Mouse (Mus musculus): ENCODE results near the gene Trarg1.

DNA sequence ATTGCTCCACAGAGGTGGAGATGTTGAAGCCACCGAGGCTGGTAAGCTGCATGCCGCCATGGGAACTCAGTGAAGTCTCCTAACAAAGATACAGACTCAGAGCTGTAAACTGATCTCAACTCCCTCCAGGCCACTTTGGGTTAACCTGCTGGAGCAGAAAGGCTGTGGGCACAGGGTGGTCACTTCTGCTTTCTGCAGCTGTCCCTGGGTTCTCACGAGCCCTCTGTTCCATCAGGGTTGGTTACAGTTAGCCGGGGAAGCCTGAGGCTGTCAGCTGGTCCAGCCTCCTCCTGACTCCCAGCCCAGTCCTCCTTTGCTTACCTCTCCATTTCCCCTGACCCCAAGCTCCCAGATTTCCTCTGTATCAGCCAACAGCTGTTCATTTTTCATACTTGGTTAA is 11.8 kb upstream of the Trarg1 start:
- no peak for TF ChIP-seq CTCF (conservative IDR thresholded peaks at IDR 0.05; ENCODE audit: low read length)
- no peak for TF ChIP-seq NANOG (IDR thresholded peaks at IDR 0.05; ENCODE audit: borderline replicate concordance, low read length)

Data from E14TG2a.4 (cell line).